Mouse (Mus musculus) forebrain, postnatal 0 days (tissue): Measurements from ENCODE around the gene Mymx. TPM values are rescaled to one million over a fixed set of nuclear protein-coding genes. Genes with fewer than 3 reads are reported as not detected.
A peak's percentile ranks its signal among the peaks of the same experiment; 100 is the strongest.
"Not testable (repeated sequence)": the region's sequence is repeated elsewhere in the genome, so short reads cannot be mapped to it uniquely, and the experiment has no call there.

Experiments used
- ATAC-seq: fragments of 200-750 bp; cut with Nextera tagmentation; 2 replicates; pipeline ENCODE4 v1.8.0; 2017; ENCODE audit warnings: mild to moderate bottlenecking, moderate library complexity
- DNase-seq: peaks from one replicate; pipeline ENCODE4 v3.0.0-alpha.2; 2015
- H3K27ac ChIP-seq: fragments of 300-500 bp; sonication (generic); 2 replicates; pipeline ENCODE4 v1.5.1; 2014; ENCODE audit warnings: low read depth, mild to moderate bottlenecking, antibody characterized with exemption, low read length, moderate library complexity, mixed read lengths
- H3K27me3 ChIP-seq: fragments of 300-500 bp; sonication (generic); 2 replicates; pipeline ENCODE4 v1.6.1; 2014; ENCODE audit warnings: mild to moderate bottlenecking, low read length, mixed read lengths; ENCODE audit not compliant: insufficient read depth
- H3K36me3 ChIP-seq: fragments of 300-500 bp; sonication (generic); 2 replicates; pipeline ENCODE4 v1.6.1; 2014; ENCODE audit warnings: mild to moderate bottlenecking, moderate library complexity; ENCODE audit not compliant: insufficient read depth
- H3K4me1 ChIP-seq: fragments of 300-500 bp; sonication (generic); 2 replicates; pipeline ENCODE4 v1.6.1; 2014; ENCODE audit warnings: antibody characterized with exemption; ENCODE audit not compliant: insufficient read depth
- H3K4me2 ChIP-seq: fragments of 300-500 bp; sonication (generic); 2 replicates; pipeline ENCODE4 v1.6.1; 2014; ENCODE audit warnings: low read depth, mild to moderate bottlenecking, moderate library complexity
- H3K4me3 ChIP-seq: fragments of 300-500 bp; sonication (generic); 2 replicates; pipeline ENCODE4 v1.5.1; 2014; ENCODE audit warnings: low read depth, low read length, mixed read lengths
- H3K9ac ChIP-seq: fragments of 300-500 bp; sonication (generic); 2 replicates; pipeline ENCODE4 v1.6.1; 2014; ENCODE audit warnings: mild to moderate bottlenecking
- H3K9me3 ChIP-seq: fragments of 300-500 bp; sonication (generic); 2 replicates; pipeline ENCODE4 v1.6.1; 2016; ENCODE audit warnings: low read length
- CTCF ChIP-seq: sonication (generic); IDR thresholded peaks from 2 replicates; pipeline ENCODE4 v1.5.1; 2016; ENCODE audit warnings: antibody characterized with exemption, control low read depth, low read depth
- WGBS: fragments of 180-500 bp; shearing (Covaris S2); extraction: QIAGEN DNeasy Blood & Tissue Kit; methylation state at CpG from one replicate; pipeline ENCODE4 v1.1.7; 2014; 5-methylcytosine and 5-hydroxymethylcytosine counted together
- polyA plus RNA-seq: library from polyadenylated mRNA; unstranded; fragments of >200 nt; fragmentation: Nextera tagmentation; extraction: Ambion mirVana; gene quantifications from 2 replicates; pipeline ENCODE4 v1.2.1, GENCODE M21; 2015
- total RNA-seq: library from RNA; depleted of rRNA; stranded (reverse); fragments of >200 nt; gene quantifications from 2 replicates; pipeline ENCODE4 v1.2.3, GENCODE M21; 2014

The Mymx gene
- total and polyA plus RNA-seq, 2 experiments from 2014 or later = not detected

DNA sequence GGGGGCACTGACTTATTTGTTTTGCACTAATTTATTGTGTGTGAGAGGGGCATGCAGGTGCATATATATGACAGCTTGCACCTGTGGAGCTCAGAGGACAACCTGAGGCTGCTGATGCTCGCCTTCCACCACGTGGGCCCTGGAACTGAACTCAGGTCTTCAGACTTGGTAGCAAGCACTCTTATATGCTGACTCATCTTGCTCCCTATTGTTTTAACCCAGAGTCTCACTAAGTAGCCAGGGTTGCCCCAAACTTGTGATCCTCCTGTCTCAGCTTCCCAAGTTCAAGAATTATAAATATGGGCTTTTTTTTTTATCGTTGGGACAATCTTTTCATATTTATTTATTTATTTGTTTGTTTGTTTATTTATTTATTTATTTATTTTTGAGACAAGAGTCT lies 29.1 kb upstream of the Mymx start:
- H3K4me3 ChIP-seq = peak overlapping the region; percentile 48; the same call in 1 of the 2 replicates
- no peaks in the 10 kb centered on the region for H3K36me3 ChIP-seq
- peak overlapping the region; percentile 74 for H3K4me2 ChIP-seq
- H3K27ac ChIP-seq = no peak overlapping the region
- H3K4me1 ChIP-seq = peaks cover 14% of the 10 kb centered on the region; the same call in 1 of the 2 replicates
- H3K27me3 ChIP-seq = peaks cover 6% of the 10 kb centered on the region; the same call in 1 of the 2 replicates
- H3K9me3 ChIP-seq = no peaks in the 10 kb centered on the region
- 0 out of 2 replicates have a peak overlapping the region, but pooled peaks have one; percentile 58 for H3K9ac ChIP-seq
- DNase-seq (no peak), ATAC-seq (no peak)
- TF ChIP-seq CTCF = no peak
- 65% methylated on average over 3 of the region's 3 CpGs for WGBS

DNA sequence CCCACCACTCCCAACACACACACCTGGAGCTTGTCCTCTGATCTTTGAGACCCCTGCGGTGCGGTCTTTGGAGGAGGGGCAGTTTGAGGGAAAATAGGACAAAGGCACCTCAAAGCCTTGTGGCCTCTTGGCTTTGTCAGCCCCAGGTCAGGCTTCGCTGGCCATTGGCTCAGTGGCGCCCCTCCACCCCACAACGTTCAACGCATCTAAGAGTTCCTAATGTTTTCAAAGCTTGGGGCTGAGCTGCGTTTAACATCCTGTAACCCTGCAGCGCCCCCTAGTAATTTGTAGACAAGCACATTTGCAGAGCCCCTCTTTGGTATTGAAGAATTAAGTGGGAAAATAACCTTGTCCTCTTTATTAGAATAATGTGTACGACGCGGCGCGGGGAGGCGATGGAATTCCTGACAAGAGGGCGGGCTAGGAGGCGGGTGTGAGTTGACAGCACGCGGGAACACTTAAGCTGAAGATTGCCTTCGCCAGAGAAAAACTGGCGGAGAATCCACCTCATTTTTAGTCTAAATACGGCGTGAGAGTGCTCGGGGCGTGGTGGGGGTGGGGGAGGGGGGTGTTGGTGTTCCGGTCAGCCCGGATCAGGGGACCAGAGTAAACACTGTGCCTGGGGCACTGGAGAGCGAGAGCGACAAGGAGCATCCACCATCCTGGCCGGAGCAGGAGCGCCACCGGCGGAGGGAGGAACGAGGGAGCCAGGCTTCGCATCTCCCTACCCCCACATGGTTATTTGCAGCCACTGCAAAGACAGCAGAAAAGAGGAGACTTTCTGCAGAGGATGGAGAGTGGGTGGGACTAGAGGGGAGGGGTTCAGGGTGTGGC lies 28.2 kb upstream of the Mymx start:
- Histone ChIP-seq H3K27ac (peak overlapping the region; percentile 81), H3K9ac (peak overlapping the region; percentile 58), H3K36me3 (no peaks in the 10 kb centered on the region), H3K4me2 (peak overlapping the region; percentile 74), H3K4me3 (peak overlapping the region; percentile 48), H3K4me1 (peaks cover 14% of the 10 kb centered on the region; the same call in 1 of the 2 replicates), H3K9me3 (no peaks in the 10 kb centered on the region), H3K27me3 (peaks cover 6% of the 10 kb centered on the region; the same call in 1 of the 2 replicates)
- WGBS = 2% methylated on average over 34 of the region's 34 CpGs
- ATAC-seq (peak; percentile 88), DNase-seq (peak; percentile 84)
- TF ChIP-seq CTCF = peak; percentile 77

DNA sequence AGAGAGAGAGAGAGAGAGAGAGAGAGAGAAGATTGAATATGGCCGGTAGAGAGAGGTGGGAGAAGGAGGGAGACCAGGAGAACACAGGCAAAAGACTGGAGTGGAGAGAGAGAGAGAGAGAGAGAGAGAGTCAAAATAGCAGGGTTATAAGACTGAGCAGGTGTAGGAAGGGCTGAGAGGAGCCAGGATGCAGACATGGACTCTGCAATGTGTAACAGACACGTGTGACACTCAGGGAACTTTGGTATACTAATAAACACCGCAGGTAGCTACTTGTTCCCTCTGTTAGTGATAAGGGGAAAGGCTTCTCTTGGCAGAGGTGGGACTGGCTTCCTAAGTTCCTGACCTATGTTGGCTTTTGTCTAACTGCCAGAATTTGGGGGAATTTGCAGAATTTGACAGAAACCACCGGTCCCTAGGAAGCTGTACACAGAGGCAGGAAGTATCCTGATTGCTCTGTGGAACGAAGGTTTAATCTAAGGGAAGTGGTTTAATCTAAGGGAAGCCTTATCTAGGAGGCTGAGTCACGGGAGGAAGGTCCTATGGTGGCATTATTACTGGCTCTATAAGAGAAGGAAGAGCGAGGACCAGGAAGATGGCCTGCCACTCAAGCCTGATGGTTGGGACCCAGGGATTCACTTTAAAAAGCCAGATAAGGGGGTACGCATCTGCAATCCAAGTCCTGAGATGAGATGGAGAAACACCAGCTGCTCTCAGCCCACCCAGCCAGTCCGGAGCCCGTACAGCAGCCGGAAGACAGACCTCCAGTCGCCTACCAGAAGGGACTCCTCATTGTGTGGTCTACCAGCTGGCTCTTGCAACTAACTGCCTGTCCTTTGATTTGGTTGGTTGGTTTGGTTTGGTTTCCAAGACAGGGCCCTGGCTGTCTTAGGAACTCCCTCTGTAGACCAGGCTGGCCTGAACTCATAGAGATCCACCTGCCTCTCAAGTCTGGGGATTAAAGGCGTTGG lies 27.3 kb upstream of the Mymx start:
- 68% methylated on average over 13 of the region's 13 CpGs for WGBS
- Histone ChIP-seq H3K4me3 (peak overlapping the region; percentile 48; the same call in 1 of the 2 replicates), H3K27me3 (peaks cover 6% of the 10 kb centered on the region; the same call in 1 of the 2 replicates), H3K9me3 (no peaks in the 10 kb centered on the region), H3K4me1 (peaks cover 14% of the 10 kb centered on the region; the same call in 1 of the 2 replicates), H3K36me3 (no peaks in the 10 kb centered on the region), H3K27ac (peak overlapping the region; percentile 81; the same call in 1 of the 2 replicates), H3K9ac (peak overlapping the region; percentile 58; the same call in 1 of the 2 replicates), H3K4me2 (peak overlapping the region; percentile 74)
- TF ChIP-seq CTCF = no peak
- DNase-seq (peak; percentile 31), ATAC-seq (0 out of 2 replicates have a peak, but pooled peaks have one; percentile 12)

DNA sequence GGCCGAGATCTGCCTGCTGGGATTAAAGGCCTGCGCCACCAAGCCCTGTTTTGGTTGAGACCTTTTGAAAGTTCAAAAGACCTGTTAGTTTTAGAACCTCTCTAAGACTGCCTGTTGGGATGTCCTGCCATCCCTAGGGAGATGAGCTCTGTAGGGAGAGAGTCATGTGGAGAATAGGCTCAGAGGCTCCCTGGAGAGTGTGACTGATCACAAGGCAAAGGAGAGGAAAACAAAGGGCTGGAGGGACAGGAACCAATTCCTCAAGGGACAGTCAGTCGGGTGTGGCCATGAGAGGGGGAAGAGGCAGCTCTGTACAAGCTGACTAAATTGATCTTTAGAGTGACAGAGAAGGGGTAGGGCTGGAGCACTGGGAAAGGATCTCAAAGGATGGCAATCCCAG lies 26.3 kb upstream of the Mymx start:
- Histone ChIP-seq H3K4me2 (no peak overlapping the region), H3K27me3 (peaks cover 6% of the 10 kb centered on the region; the same call in 1 of the 2 replicates), H3K9me3 (no peaks in the 10 kb centered on the region), H3K4me1 (peaks cover 14% of the 10 kb centered on the region; the same call in 1 of the 2 replicates), H3K4me3 (no peak overlapping the region), H3K36me3 (no peaks in the 10 kb centered on the region), H3K27ac (no peak overlapping the region), H3K9ac (no peak overlapping the region)
- ATAC-seq (no peak), DNase-seq (no peak)
- WGBS = 29% methylated on average over 3 of the region's 3 CpGs
- no peak for TF ChIP-seq CTCF

DNA sequence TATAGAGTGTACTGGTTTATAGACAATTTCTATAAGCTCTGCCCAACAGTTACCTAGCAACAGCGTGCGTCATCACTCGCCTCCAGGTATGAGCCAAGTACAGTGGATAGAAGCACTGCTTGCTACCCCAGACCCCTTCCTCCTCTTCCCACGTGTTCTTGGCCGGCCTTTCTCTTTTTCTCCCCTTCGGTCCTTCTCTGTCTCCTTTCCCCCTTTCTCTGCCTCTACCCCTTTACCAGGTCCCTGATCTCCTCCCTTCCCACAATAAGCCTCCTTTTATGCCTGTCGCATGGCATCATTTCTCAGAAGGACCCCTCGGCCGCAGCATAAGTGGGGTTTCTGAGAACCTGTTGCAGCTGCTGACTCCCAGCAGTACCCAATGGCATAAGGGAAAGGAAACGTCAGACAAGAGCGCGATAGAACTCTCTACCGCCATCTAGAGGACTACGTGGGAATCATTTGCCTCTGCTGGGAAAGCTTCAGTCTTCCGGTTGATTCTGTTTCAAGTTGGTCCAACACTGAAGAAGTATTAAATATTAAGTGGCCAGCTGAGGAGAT lies 24.8 kb upstream of the Mymx start:
- H3K4me2 ChIP-seq = peak overlapping the region; percentile 45
- no peaks in the 10 kb centered on the region for H3K36me3 ChIP-seq
- TF ChIP-seq CTCF = peak; percentile 93
- 18% methylated on average over 15 of the region's 15 CpGs for WGBS
- H3K27me3 ChIP-seq = peaks cover 6% of the 10 kb centered on the region; the same call in 1 of the 2 replicates
- ATAC-seq (peak; percentile 61), DNase-seq (peak; percentile 92)
- no peaks in the 10 kb centered on the region for H3K9me3 ChIP-seq
- H3K9ac ChIP-seq = no peak overlapping the region
- no peak overlapping the region for H3K27ac ChIP-seq
- H3K4me3 ChIP-seq = 0 out of 2 replicates have a peak overlapping the region, but pooled peaks have one; percentile 16
- H3K4me1 ChIP-seq = peaks cover 14% of the 10 kb centered on the region; the same call in 1 of the 2 replicates

DNA sequence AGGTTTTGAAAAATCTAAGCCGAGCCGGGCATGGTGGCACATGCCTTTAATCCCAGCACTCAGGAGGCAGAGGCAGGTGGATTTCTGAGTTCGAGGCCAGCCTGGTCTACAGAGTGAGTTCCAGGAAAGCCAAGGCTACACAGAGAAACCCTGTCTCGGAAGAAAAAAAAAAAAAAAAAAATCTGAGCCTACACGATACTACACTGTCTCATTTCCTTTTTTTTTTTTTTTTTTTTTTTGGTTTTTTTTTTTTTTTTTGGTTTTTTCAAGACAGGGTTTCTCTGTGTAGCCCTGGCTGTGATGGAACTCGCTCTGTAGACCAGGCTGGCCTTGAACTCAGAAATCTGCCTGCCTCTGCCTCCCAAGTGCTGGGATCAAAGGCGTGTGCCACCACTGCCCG lies 21.5 kb upstream of the Mymx start:
- H3K4me3 ChIP-seq, DNase-seq, H3K4me2 ChIP-seq, H3K27me3 ChIP-seq, ATAC-seq, H3K9ac ChIP-seq, H3K9me3 ChIP-seq, H3K27ac ChIP-seq, H3K36me3 ChIP-seq, H3K4me1 ChIP-seq: not testable (repeated sequence)
- WGBS = 92% methylated on average over 8 of the region's 8 CpGs
